Mouse (Mus musculus) thymus, adult 2 months (tissue): ENCODE data around the gene Agxt. TPM values are rescaled to one million over a fixed set of nuclear protein-coding genes. Genes with fewer than 3 reads are reported as not detected.

Experiments used
- DNase-seq: peaks from one replicate; pipeline ENCODE4 v3.0.0; 2021
- H3K27ac ChIP-seq: fragments of 200-500 bp; 2 replicates; pipeline ENCODE4 v1.5.1; 2012; ENCODE audit warnings: low read length, control low read depth; ENCODE audit not compliant: control insufficient read depth, insufficient read depth
- H3K27me3 ChIP-seq: fragments of 200-500 bp; 2 replicates; pipeline ENCODE4 v1.6.1; 2012; ENCODE audit warnings: mild to moderate bottlenecking, low read length, moderate library complexity, mixed read lengths; ENCODE audit not compliant: control insufficient read depth, insufficient read depth
- H3K36me3 ChIP-seq: fragments of 200-500 bp; 2 replicates; pipeline ENCODE4 v1.6.1; 2012; ENCODE audit warnings: mild to moderate bottlenecking, low read length, moderate library complexity; ENCODE audit not compliant: control insufficient read depth, insufficient read depth
- H3K4me1 ChIP-seq: fragments of 200-500 bp; replicated peaks from 2 replicates; pipeline ENCODE4 v1.6.1; 2012; ENCODE audit warnings: low read length; ENCODE audit not compliant: control insufficient read depth, insufficient read depth
- H3K4me3 ChIP-seq: fragments of 200-500 bp; 2 replicates; pipeline ENCODE4 v1.5.1; 2012; ENCODE audit warnings: mild to moderate bottlenecking, low read length, control low read depth, moderate library complexity; ENCODE audit not compliant: control insufficient read depth, insufficient read depth
- CTCF ChIP-seq: fragments of 200-500 bp; IDR thresholded peaks from 2 replicates; pipeline ENCODE4 v1.5.1; 2012; ENCODE audit warnings: mild to moderate bottlenecking, control low read depth, low read length, moderate library complexity, borderline replicate concordance; ENCODE audit not compliant: control insufficient read depth, poor library complexity, insufficient read depth; ENCODE audit errors: extremely low read depth
- POLR2A ChIP-seq: fragments of 200-500 bp; IDR thresholded peaks from 2 replicates; pipeline ENCODE4 v1.6.1; 2012; ENCODE audit warnings: mild to moderate bottlenecking, low read length, control low read depth, moderate library complexity; ENCODE audit not compliant: control insufficient read depth, poor library complexity, insufficient read depth; ENCODE audit errors: extremely low read depth
- WGBS: fragments of 180-500 bp; shearing (Covaris S2); methylation state at CpG from one replicate; pipeline ENCODE4 v1.1.7; 2018; 5-methylcytosine and 5-hydroxymethylcytosine counted together
- polyA plus RNA-seq: library from polyadenylated mRNA; depleted of rRNA; stranded (reverse); fragments of >200 nt; gene quantifications from 2 replicates; pipeline ENCODE4 v1.2.3, GENCODE M21; 2012

The Agxt gene
- polyA plus RNA-seq, 1 experiment = 0.23 TPM

GRCm38 (mm10) chr1:93128209-93128608, 6.8 kb upstream of the Agxt start:
- TF ChIP-seq CTCF = no peak
- no peak for TF ChIP-seq POLR2A
- H3K4me3 ChIP-seq = no peak overlapping the region
- no peak overlapping the region for H3K27ac ChIP-seq
- 91% methylated on average over 8 of the region's 8 CpGs for WGBS
- H3K36me3 ChIP-seq = no peaks in the 10 kb centered on the region
- H3K4me1 ChIP-seq = no peaks in the 10 kb centered on the region
- no peaks in the 10 kb centered on the region for H3K27me3 ChIP-seq
- DNase-seq = no peak

GRCm38 (mm10) chr1:93128710-93129349, 6.2 kb upstream of the Agxt start:
- H3K27ac ChIP-seq = no peak overlapping the region
- no peaks in the 10 kb centered on the region for H3K36me3 ChIP-seq
- no peak overlapping the region for H3K4me3 ChIP-seq
- no peaks in the 10 kb centered on the region for H3K27me3 ChIP-seq
- WGBS = 44% methylated on average over 6 of the region's 6 CpGs
- no peaks in the 10 kb centered on the region for H3K4me1 ChIP-seq
- DNase-seq = no peak
- TF ChIP-seq POLR2A = no peak
- no peak for TF ChIP-seq CTCF

GRCm38 (mm10) chr1:93130242-93130983, 4.6 kb upstream of the Agxt start:
- H3K27ac ChIP-seq = no peak overlapping the region
- WGBS = 82% methylated on average over 10 of the region's 10 CpGs

GRCm38 (mm10) chr1:93132676-93133075, 2.4 kb upstream of the Agxt start:
- no peak overlapping the region for H3K4me3 ChIP-seq
- DNase-seq = no peak
- 72% methylated on average over 8 of the region's 8 CpGs for WGBS
- H3K4me1 ChIP-seq = no peaks in the 10 kb centered on the region
- no peaks in the 10 kb centered on the region for H3K27me3 ChIP-seq
- H3K36me3 ChIP-seq = no peaks in the 10 kb centered on the region
- H3K27ac ChIP-seq = no peak overlapping the region
- TF ChIP-seq POLR2A = no peak
- TF ChIP-seq CTCF = no peak

More at GRCm38 (mm10) chr1:93130242-93130983, 4.6 kb upstream of the Agxt start:
- H3K27me3 ChIP-seq = no peaks in the 10 kb centered on the region
- no peak for DNase-seq
- H3K4me1 ChIP-seq = no peaks in the 10 kb centered on the region
- no peak overlapping the region for H3K4me3 ChIP-seq
- TF ChIP-seq CTCF = no peak
- no peak for TF ChIP-seq POLR2A
- no peaks in the 10 kb centered on the region for H3K36me3 ChIP-seq

GRCm38 (mm10) chr1:93138534-93138933, 3.5 kb downstream of the Agxt start:
- no peak overlapping the region for H3K27ac ChIP-seq
- DNase-seq = no peak
- H3K4me3 ChIP-seq = no peak overlapping the region
- H3K4me1 ChIP-seq = no peaks in the 10 kb centered on the region
- H3K27me3 ChIP-seq = no peaks in the 10 kb centered on the region
- no peaks in the 10 kb centered on the region for H3K36me3 ChIP-seq
- WGBS = 84% methylated on average over 6 of the region's 6 CpGs
- TF ChIP-seq CTCF (no peak), POLR2A (no peak)

- no peaks in the 10 kb centered on the region for H3K36me3 ChIP-seq
- H3K4me1 ChIP-seq = no peaks in the 10 kb centered on the region
- no peak for DNase-seq
- H3K27ac ChIP-seq = no peak overlapping the region
- H3K4me3 ChIP-seq = no peak overlapping the region
- H3K27me3 ChIP-seq = no peaks in the 10 kb centered on the region
- WGBS = 87% methylated on average over 7 of the region's 7 CpGs
- TF ChIP-seq CTCF = no peak
- no peak for TF ChIP-seq POLR2A
These were observed 4.7 kb downstream of the Agxt start for GRCm38 (mm10) chr1:93139713-93140112.
